Mouse (Mus musculus): Measurements from ENCODE around the gene Ism2. TPM values are rescaled to one million over a fixed set of nuclear protein-coding genes. Genes with fewer than 3 reads are reported as not detected.

Gene Ism2
- polyA plus RNA-seq, 1 experiment from 2014 or later, result 1.2 TPM

- Histone ChIP-seq H3K36me3 (peaks cover 47% of the 10 kb centered on the region), H3K27me3 (no peaks in the 10 kb centered on the region), H3K4me3 (peak overlapping the region; percentile 85), H3K27ac (peak overlapping the region; percentile 90), H3K4me1 (replicated peaks) (peaks cover 21% of the 10 kb centered on the region), H3K4me2 (peak overlapping the region; percentile 71), H3K9ac (peak overlapping the region; percentile 89), H3K9me3 (no peaks in the 10 kb centered on the region)
- 25% methylated on average over 11 of the region's 11 CpGs for WGBS
- no peak for ATAC-seq (ENCODE audit: low FRiP score)
Observed at GRCm38 (mm10) chr12:87265444-87265843, 34.1 kb downstream of the Ism2 start.

GRCm38 (mm10) chr12:87260562-87260961 lies 38.9 kb downstream of the Ism2 start:
- H3K27me3 ChIP-seq, result no peaks in the 10 kb centered on the region
- H3K36me3 ChIP-seq, result peaks cover 78% of the 10 kb centered on the region
- 98% methylated on average over 8 of the region's 8 CpGs for WGBS
- H3K9ac ChIP-seq, result no peak overlapping the region
- no peak overlapping the region for H3K4me2 ChIP-seq
- no peak for ATAC-seq (ENCODE audit: low FRiP score)
- H3K9me3 ChIP-seq, result no peaks in the 10 kb centered on the region
- H3K4me1 ChIP-seq (replicated peaks), result peaks cover 7% of the 10 kb centered on the region
- H3K27ac ChIP-seq, result no peak overlapping the region
- H3K4me3 ChIP-seq, result no peak overlapping the region

- Histone ChIP-seq H3K4me3 (no peak overlapping the region), H3K9ac (no peak overlapping the region), H3K4me1 (replicated peaks) (no peaks in the 10 kb centered on the region), H3K27me3 (no peaks in the 10 kb centered on the region), H3K9me3 (no peaks in the 10 kb centered on the region), H3K27ac (no peak overlapping the region), H3K36me3 (peaks cover 94% of the 10 kb centered on the region), H3K4me2 (no peak overlapping the region)
- 95% methylated on average over 5 of the region's 5 CpGs for WGBS
- no peak for ATAC-seq (ENCODE audit: low FRiP score)
Observed at GRCm38 (mm10) chr12:87256629-87257028, 42.9 kb downstream of the Ism2 start.

- H3K4me3 ChIP-seq, result no peak overlapping the region
- H3K4me2 ChIP-seq, result no peak overlapping the region
- H3K27me3 ChIP-seq, result no peaks in the 10 kb centered on the region
- ATAC-seq (ENCODE audit: low FRiP score), result no peak
- no peak overlapping the region for H3K9ac ChIP-seq
- H3K4me1 ChIP-seq (replicated peaks), result no peaks in the 10 kb centered on the region
- no peaks in the 10 kb centered on the region for H3K9me3 ChIP-seq
- H3K36me3 ChIP-seq, result peaks cover 96% of the 10 kb centered on the region
- H3K27ac ChIP-seq, result no peak overlapping the region
- WGBS, result 97% methylated on average over 6 of the region's 6 CpGs
Observed at GRCm38 (mm10) chr12:87253878-87254277, 45.6 kb downstream of the Ism2 start.

GRCm38 (mm10) chr12:87250161-87250560 lies 49.3 kb downstream of the Ism2 start:
- peaks cover 90% of the 10 kb centered on the region for H3K36me3 ChIP-seq
- no peaks in the 10 kb centered on the region for H3K27me3 ChIP-seq
- WGBS, result 93% methylated on average over 6 of the region's 6 CpGs

GRCm38 (mm10) chr12:87238632-87239031 lies 60.9 kb downstream of the Ism2 start, which contains the start of gene Noxred1:
Noxred1 (minus strand) TSS chr12:87238732.
- Histone ChIP-seq H3K36me3 (peaks cover 56% of the 10 kb centered on the region), H3K9ac (no peak within 1 kb of the TSS), H3K4me1 (replicated peaks) (no peaks in the 10 kb centered on the region), H3K4me3 (no peak within 1 kb of the TSS), H3K4me2 (no peak within 1 kb of the TSS), H3K27me3 (no peaks in the 10 kb centered on the region), H3K9me3 (no peaks in the 10 kb centered on the region), H3K27ac (no peak within 1 kb of the TSS)
- 100% methylated on average over 1 of the region's 1 CpGs for WGBS
- ATAC-seq (ENCODE audit: low FRiP score), result no peak

More at GRCm38 (mm10) chr12:87250161-87250560, 49.3 kb downstream of the Ism2 start:
- Histone ChIP-seq H3K9ac (no peak overlapping the region), H3K4me3 (no peak overlapping the region), H3K27ac (no peak overlapping the region), H3K4me2 (no peak overlapping the region), H3K4me1 (replicated peaks) (no peaks in the 10 kb centered on the region), H3K9me3 (no peaks in the 10 kb centered on the region)
- no peak for ATAC-seq (ENCODE audit: low FRiP score)

- Histone ChIP-seq H3K9me3 (no peaks in the 10 kb centered on the region), H3K4me2 (no peak overlapping the region), H3K27ac (no peak overlapping the region), H3K4me3 (no peak overlapping the region), H3K4me1 (replicated peaks) (no peaks in the 10 kb centered on the region), H3K9ac (no peak overlapping the region), H3K36me3 (peaks cover 44% of the 10 kb centered on the region), H3K27me3 (no peaks in the 10 kb centered on the region)
- 84% methylated on average over 5 of the region's 5 CpGs for WGBS
- no peak for ATAC-seq (ENCODE audit: low FRiP score)
Observed at GRCm38 (mm10) chr12:87236882-87237483, 62.5 kb downstream of the Ism2 start.

- Histone ChIP-seq H3K4me3 (no peak overlapping the region), H3K27me3 (no peaks in the 10 kb centered on the region)
Observed at GRCm38 (mm10) chr12:87230379-87230895, 69.1 kb downstream of the Ism2 start.

GRCm38 (mm10) chr12:87229633-87230032 lies 69.9 kb downstream of the Ism2 start:
- no peak overlapping the region for H3K27ac ChIP-seq
- H3K4me2 ChIP-seq, result no peak overlapping the region
- H3K4me3 ChIP-seq, result no peak overlapping the region
- H3K9me3 ChIP-seq, result no peaks in the 10 kb centered on the region
- 88% methylated on average over 2 of the region's 2 CpGs for WGBS
- no peaks in the 10 kb centered on the region for H3K4me1 ChIP-seq (replicated peaks)
- no peak overlapping the region for H3K9ac ChIP-seq
- peaks cover 8% of the 10 kb centered on the region; the same call in 1 of the 2 replicates for H3K36me3 ChIP-seq
- no peaks in the 10 kb centered on the region for H3K27me3 ChIP-seq
- ATAC-seq (ENCODE audit: low FRiP score), result no peak

More at GRCm38 (mm10) chr12:87230379-87230895, 69.1 kb downstream of the Ism2 start:
- ATAC-seq (ENCODE audit: low FRiP score), result no peak
- Histone ChIP-seq H3K27ac (no peak overlapping the region), H3K9me3 (no peaks in the 10 kb centered on the region), H3K4me2 (no peak overlapping the region), H3K9ac (no peak overlapping the region), H3K4me1 (replicated peaks) (no peaks in the 10 kb centered on the region), H3K36me3 (peaks cover 8% of the 10 kb centered on the region; the same call in 1 of the 2 replicates)

Small RNA genes lying within 50 kb of the gene (microRNA-seq; reads per million reads assigned to microRNA genes)
- gene Gm47293, result not detected

Other genes starting within 250 kb of the Ism2 start
- gene Ngb, start 197.2 kb downstream of the Ism2 start, polyA plus RNA-seq (2015; fragmentation: Nextera tagmentation; extraction: Ambion mirVana), result 0.94 and 1.2 TPM in 2 replicates
- 29.6 and 32.6 TPM in 2 replicates for gene Gstz1, start 152.5 kb downstream of the Ism2 start, polyA plus RNA-seq (2015; fragmentation: Nextera tagmentation; extraction: Ambion mirVana)
- gene Pomt2, start 151.7 kb downstream of the Ism2 start, polyA plus RNA-seq (2015; fragmentation: Nextera tagmentation; extraction: Ambion mirVana), result 11.5 and 12.9 TPM in 2 replicates
- gene Samd15, start 100.0 kb downstream of the Ism2 start, polyA plus RNA-seq (2015; fragmentation: Nextera tagmentation; extraction: Ambion mirVana), result 1.7 and 2.4 TPM in 2 replicates
- 4.1 and 4.2 TPM in 2 replicates for gene Tmed8, start 99.3 kb downstream of the Ism2 start, polyA plus RNA-seq (2015; fragmentation: Nextera tagmentation; extraction: Ambion mirVana)
- gene Noxred1, start 61.0 kb downstream of the Ism2 start, polyA plus RNA-seq (2015; fragmentation: Nextera tagmentation; extraction: Ambion mirVana), result 1.6 and 2.1 TPM in 2 replicates
- gene Vipas39, start 33.4 kb downstream of the Ism2 start, polyA plus RNA-seq (2015; fragmentation: Nextera tagmentation; extraction: Ambion mirVana), result 57.7 and 62.4 TPM in 2 replicates
- gene Ahsa1, start 33.2 kb downstream of the Ism2 start, polyA plus RNA-seq (2015; fragmentation: Nextera tagmentation; extraction: Ambion mirVana), result 193 and 214 TPM in 2 replicates
- 64.8 and 70.5 TPM in 2 replicates for gene Sptlc2, start 88.7 kb upstream of the Ism2 start, polyA plus RNA-seq (2015; fragmentation: Nextera tagmentation; extraction: Ambion mirVana)
- gene Slirp, start 144.2 kb upstream of the Ism2 start, polyA plus RNA-seq (2015; fragmentation: Nextera tagmentation; extraction: Ambion mirVana), result 283 and 290 TPM in 2 replicates
- 45.5 and 48.2 TPM in 2 replicates for gene Alkbh1, start 144.3 kb upstream of the Ism2 start, polyA plus RNA-seq (2015; fragmentation: Nextera tagmentation; extraction: Ambion mirVana)
- gene Snw1, start 172.6 kb upstream of the Ism2 start, polyA plus RNA-seq (2015; fragmentation: Nextera tagmentation; extraction: Ambion mirVana), result 124 and 129 TPM in 2 replicates
- not detected in 2 replicates for gene Gm5788, start 195.0 kb upstream of the Ism2 start, polyA plus RNA-seq (2015; fragmentation: Nextera tagmentation; extraction: Ambion mirVana)
- not detected in 2 replicates for gene Gm8300, start 214.6 kb upstream of the Ism2 start, polyA plus RNA-seq (2015; fragmentation: Nextera tagmentation; extraction: Ambion mirVana)

Measured in hindbrain, embryonic 13.5 days (tissue).